Mouse (Mus musculus): Measurements from ENCODE around the gene Ephb1.

DNA sequence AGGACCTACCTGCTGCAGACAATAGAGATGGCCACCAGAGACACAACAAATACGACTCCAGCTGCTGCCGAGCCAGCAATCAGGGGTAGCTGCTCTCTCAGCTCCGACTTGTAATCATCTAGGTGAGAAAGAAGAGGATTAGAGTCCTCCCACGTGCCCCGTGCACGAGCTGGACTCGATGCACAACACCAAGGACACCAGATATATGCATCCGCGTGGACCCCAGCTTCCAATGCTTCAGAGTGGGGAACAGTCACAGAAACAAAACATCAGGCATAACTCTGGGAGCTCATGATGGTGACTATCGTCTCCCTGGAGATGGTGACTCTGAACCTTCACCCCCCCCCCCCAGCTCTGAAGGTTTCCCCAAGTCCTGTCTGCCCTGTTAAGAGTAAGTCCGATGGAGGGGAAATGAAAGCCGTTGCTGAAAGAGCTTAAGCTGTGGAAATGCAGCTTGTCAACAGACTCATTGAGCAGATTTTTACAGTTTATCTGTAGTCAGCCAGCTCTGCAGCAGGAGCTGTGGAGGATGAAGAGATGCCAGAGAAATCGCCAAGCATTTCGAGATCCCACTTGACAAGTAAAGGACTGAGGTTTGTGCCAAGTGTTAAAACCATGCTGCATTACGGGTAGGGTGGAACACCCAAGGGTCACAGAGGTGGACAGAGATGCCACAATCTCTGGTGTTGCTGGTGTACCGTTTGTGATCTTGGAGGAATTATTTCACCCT lies 357.6 kb downstream of the Ephb1 start:
- TF ChIP-seq CTCF (conservative IDR thresholded peaks at IDR 0.05; ENCODE audit: low read length), result no peak
- no peak for TF ChIP-seq POU5F1 (IDR thresholded peaks at IDR 0.05; ENCODE audit: borderline replicate concordance, low read length)
- TF ChIP-seq NANOG (IDR thresholded peaks at IDR 0.05; ENCODE audit: borderline replicate concordance, low read length), result no peak

Measured in E14TG2a.4 (cell line).